Mouse (Mus musculus): ENCODE measurements around the gene Crybg2. TPM values are rescaled to one million over a fixed set of nuclear protein-coding genes. Genes with fewer than 3 reads are reported as not detected.
A peak's percentile ranks its signal among the peaks of the same experiment; 100 is the strongest.

Crybg2 gene
- total and polyA plus RNA-seq, 2 experiments from 2014 or later: 2.8 to 5.9 TPM

- Histone ChIP-seq H3K27ac (no peak overlapping the region), H3K36me3 (ENCODE audit: insufficient read depth, low read length) (no peaks in the 10 kb centered on the region), H3K9ac (replicated peaks; ENCODE audit: low read length) (no peak overlapping the region), H3K4me3 (ENCODE audit: low read length) (no peak overlapping the region), H3K9me3 (ENCODE audit: low read length) (no peaks in the 10 kb centered on the region), H3K27me3 (ENCODE audit: insufficient read depth, low read length) (no peaks in the 10 kb centered on the region), H3K4me1 (ENCODE audit: insufficient read depth, low read length) (no peaks in the 10 kb centered on the region), H3K4me2 (ENCODE audit: low read depth, low read length) (no peak overlapping the region)
- 29% methylated on average over 14 of the region's 14 CpGs for WGBS
- DNase-seq (ENCODE audit: low spot score) (peak; percentile 18), ATAC-seq (no peak)
- TF ChIP-seq CTCF (IDR thresholded peaks at IDR 0.05; ENCODE audit: low read depth): no peak
These were observed 2.4 kb upstream of the Crybg2 start for GRCm38 (mm10) chr4:134058166-134058715.

- no peak for TF ChIP-seq CTCF (IDR thresholded peaks at IDR 0.05; ENCODE audit: low read depth)
- DNase-seq (ENCODE audit: low spot score) (no peak), ATAC-seq (no peak)
- H3K4me1 ChIP-seq (ENCODE audit: insufficient read depth, low read length): no peaks in the 10 kb centered on the region
- no peaks in the 10 kb centered on the region for H3K9me3 ChIP-seq (ENCODE audit: low read length)
- H3K27me3 ChIP-seq (ENCODE audit: insufficient read depth, low read length): no peaks in the 10 kb centered on the region
- H3K4me2 ChIP-seq (ENCODE audit: low read depth, low read length): no peak overlapping the region
- H3K4me3 ChIP-seq (ENCODE audit: low read length): no peak overlapping the region
- WGBS: 86% methylated on average over 6 of the region's 6 CpGs
- no peaks in the 10 kb centered on the region for H3K36me3 ChIP-seq (ENCODE audit: insufficient read depth, low read length)
- H3K27ac ChIP-seq: no peak overlapping the region
- H3K9ac ChIP-seq (replicated peaks; ENCODE audit: low read length): no peak overlapping the region
These were observed 1.7 kb upstream of the Crybg2 start for GRCm38 (mm10) chr4:134058908-134059307.

- Histone ChIP-seq H3K4me3 (ENCODE audit: low read length) (no peak overlapping the region), H3K9ac (replicated peaks; ENCODE audit: low read length) (no peak overlapping the region), H3K27me3 (ENCODE audit: insufficient read depth, low read length) (no peaks in the 10 kb centered on the region), H3K36me3 (ENCODE audit: insufficient read depth, low read length) (no peaks in the 10 kb centered on the region), H3K4me1 (ENCODE audit: insufficient read depth, low read length) (no peaks in the 10 kb centered on the region), H3K9me3 (ENCODE audit: low read length) (no peaks in the 10 kb centered on the region), H3K27ac (no peak overlapping the region), H3K4me2 (ENCODE audit: low read depth, low read length) (no peak overlapping the region)
- ATAC-seq (no peak), DNase-seq (ENCODE audit: low spot score) (no peak)
- no peak for TF ChIP-seq CTCF (IDR thresholded peaks at IDR 0.05; ENCODE audit: low read depth)
- 61% methylated on average over 18 of the region's 18 CpGs for whole genome bisulfite sequencing
These were observed 683 bp downstream of the Crybg2 start for GRCm38 (mm10) chr4:134061166-134061830.

GRCm38 (mm10) chr4:134061944-134062446, 1.4 kb downstream of the Crybg2 start:
- no peak for TF ChIP-seq CTCF (IDR thresholded peaks at IDR 0.05; ENCODE audit: low read depth)
- Histone ChIP-seq H3K36me3 (ENCODE audit: insufficient read depth, low read length) (no peaks in the 10 kb centered on the region), H3K27ac (no peak overlapping the region), H3K9me3 (ENCODE audit: low read length) (no peaks in the 10 kb centered on the region), H3K4me1 (ENCODE audit: insufficient read depth, low read length) (no peaks in the 10 kb centered on the region), H3K4me2 (ENCODE audit: low read depth, low read length) (no peak overlapping the region), H3K27me3 (ENCODE audit: insufficient read depth, low read length) (no peaks in the 10 kb centered on the region), H3K4me3 (ENCODE audit: low read length) (no peak overlapping the region), H3K9ac (replicated peaks; ENCODE audit: low read length) (no peak overlapping the region)
- DNase-seq (ENCODE audit: low spot score) (no peak), ATAC-seq (no peak)
- 61% methylated on average over 8 of the region's 8 CpGs for WGBS

GRCm38 (mm10) chr4:134062561-134062960, 1.9 kb downstream of the Crybg2 start:
- H3K4me3 ChIP-seq (ENCODE audit: low read length): no peak overlapping the region
- DNase-seq (ENCODE audit: low spot score) (no peak), ATAC-seq (no peak)
- no peaks in the 10 kb centered on the region for H3K36me3 ChIP-seq (ENCODE audit: insufficient read depth, low read length)
- WGBS: 69% methylated on average over 8 of the region's 8 CpGs
- H3K4me1 ChIP-seq (ENCODE audit: insufficient read depth, low read length): no peaks in the 10 kb centered on the region
- no peaks in the 10 kb centered on the region for H3K9me3 ChIP-seq (ENCODE audit: low read length)
- H3K4me2 ChIP-seq (ENCODE audit: low read depth, low read length): no peak overlapping the region
- H3K27me3 ChIP-seq (ENCODE audit: insufficient read depth, low read length): no peaks in the 10 kb centered on the region
- TF ChIP-seq CTCF (IDR thresholded peaks at IDR 0.05; ENCODE audit: low read depth): no peak
- no peak overlapping the region for H3K27ac ChIP-seq
- no peak overlapping the region for H3K9ac ChIP-seq (replicated peaks; ENCODE audit: low read length)

- no peak for DNase-seq (ENCODE audit: low spot score)
- WGBS: 23% methylated on average over 23 of the region's 23 CpGs
- no peak overlapping the region for H3K27ac ChIP-seq
- no peaks in the 10 kb centered on the region for H3K4me1 ChIP-seq (ENCODE audit: insufficient read depth, low read length)
- ATAC-seq: no peak
- H3K4me3 ChIP-seq (ENCODE audit: low read length): no peak overlapping the region
- TF ChIP-seq CTCF (IDR thresholded peaks at IDR 0.05; ENCODE audit: low read depth): no peak
- H3K4me2 ChIP-seq (ENCODE audit: low read depth, low read length): no peak overlapping the region
- H3K9me3 ChIP-seq (ENCODE audit: low read length): no peaks in the 10 kb centered on the region
- H3K9ac ChIP-seq (replicated peaks; ENCODE audit: low read length): no peak overlapping the region
- no peaks in the 10 kb centered on the region for H3K27me3 ChIP-seq (ENCODE audit: insufficient read depth, low read length)
- H3K36me3 ChIP-seq (ENCODE audit: insufficient read depth, low read length): no peaks in the 10 kb centered on the region
These were observed 4.9 kb downstream of the Crybg2 start for GRCm38 (mm10) chr4:134065431-134066004.

- Histone ChIP-seq H3K27me3 (ENCODE audit: insufficient read depth, low read length) (no peaks in the 10 kb centered on the region), H3K4me3 (ENCODE audit: low read length) (no peak overlapping the region), H3K4me1 (ENCODE audit: insufficient read depth, low read length) (no peaks in the 10 kb centered on the region), H3K9me3 (ENCODE audit: low read length) (no peaks in the 10 kb centered on the region), H3K9ac (replicated peaks; ENCODE audit: low read length) (no peak overlapping the region), H3K4me2 (ENCODE audit: low read depth, low read length) (no peak overlapping the region), H3K27ac (no peak overlapping the region), H3K36me3 (ENCODE audit: insufficient read depth, low read length) (no peaks in the 10 kb centered on the region)
- ATAC-seq: no peak
- DNase-seq (ENCODE audit: low spot score): no peak
- 92% methylated on average over 8 of the region's 8 CpGs for WGBS
- TF ChIP-seq CTCF (IDR thresholded peaks at IDR 0.05; ENCODE audit: low read depth): no peak
These were observed 6.8 kb downstream of the Crybg2 start for GRCm38 (mm10) chr4:134067383-134067782.
